Mouse (Mus musculus): ENCODE measurements around the gene Gm17606. TPM values are rescaled to one million over a fixed set of nuclear protein-coding genes. Genes with fewer than 3 reads are reported as not detected.

Gm17606 gene
- polyA plus RNA-seq, 1 experiment from 2014 or later: not detected

DNA sequence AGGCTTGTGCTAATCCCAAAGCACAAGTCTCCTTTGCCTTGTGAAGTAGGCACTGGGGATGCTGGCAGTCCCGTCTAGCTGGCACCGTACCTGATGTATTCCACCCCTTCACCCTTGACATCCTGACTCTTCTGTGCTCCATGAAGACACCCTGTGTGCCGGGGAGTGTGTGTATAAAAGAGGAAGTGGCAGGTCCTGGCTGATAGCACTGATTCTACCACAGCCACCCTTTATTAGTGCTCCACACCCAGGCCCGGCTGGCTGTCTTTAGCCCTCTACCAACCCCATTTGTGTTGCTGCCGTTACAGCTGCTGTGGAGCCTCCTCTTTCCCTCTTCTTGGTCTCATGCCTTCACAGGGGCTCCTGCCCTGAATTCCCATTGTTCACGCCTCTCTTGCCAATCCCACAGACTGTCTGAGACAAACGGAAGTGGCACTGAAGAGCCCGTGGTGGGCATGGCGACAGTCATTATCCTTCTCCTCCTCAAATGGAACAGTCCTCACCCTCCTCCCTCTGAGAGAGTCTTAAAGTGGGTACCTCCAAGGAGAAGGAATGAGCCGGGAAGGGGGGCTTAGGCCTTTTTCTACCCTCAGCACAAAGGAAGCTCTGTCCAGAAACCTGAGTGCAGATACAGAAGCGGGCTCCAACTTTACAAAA, 10.0 kb upstream of the Gm17606 start:
- WGBS: 77% methylated on average over 11 of the region's 11 CpGs
- no peak overlapping the region; the same call in 1 of the 2 replicates for H3K9ac ChIP-seq
- H3K36me3 ChIP-seq: peaks cover 47% of the 10 kb centered on the region
- H3K9me3 ChIP-seq: no peaks in the 10 kb centered on the region
- no peak overlapping the region for H3K4me2 ChIP-seq (replicated peaks)
- H3K4me3 ChIP-seq: no peak overlapping the region
- H3K27ac ChIP-seq: peak overlapping the region; percentile 70
- ATAC-seq (ENCODE audit: low FRiP score, low read depth): no peak
- H3K27me3 ChIP-seq: no peaks in the 10 kb centered on the region
- no peaks in the 10 kb centered on the region for H3K4me1 ChIP-seq

DNA sequence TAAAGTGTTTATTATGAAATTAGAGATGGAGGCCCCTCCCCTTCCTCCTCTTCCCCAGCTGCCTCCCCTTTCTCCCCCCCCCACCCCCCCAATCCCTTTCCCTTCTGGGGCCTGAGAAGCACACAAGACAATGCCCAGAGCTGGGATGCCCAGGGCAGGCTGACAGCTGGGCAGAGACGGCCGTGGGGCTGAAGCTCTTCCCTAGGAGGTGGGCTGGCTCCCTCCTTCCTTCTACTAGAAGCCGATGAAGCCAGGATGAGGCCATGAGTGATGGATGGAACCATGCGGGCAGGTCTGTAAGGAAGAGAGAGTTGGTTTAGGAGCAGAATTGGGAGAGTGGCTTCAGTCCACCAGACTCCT, 9.5 kb upstream of the Gm17606 start:
- ATAC-seq (ENCODE audit: low FRiP score, low read depth): no peak
- 0 out of 2 replicates have a peak overlapping the region, but pooled peaks have one; percentile 11 for H3K4me2 ChIP-seq (replicated peaks)
- H3K4me3 ChIP-seq: no peak overlapping the region
- no peaks in the 10 kb centered on the region for H3K4me1 ChIP-seq
- H3K27me3 ChIP-seq: no peaks in the 10 kb centered on the region
- WGBS: 71% methylated on average over 4 of the region's 4 CpGs
- no peaks in the 10 kb centered on the region for H3K9me3 ChIP-seq
- H3K36me3 ChIP-seq: peaks cover 52% of the 10 kb centered on the region
- peak overlapping the region; percentile 44; the same call in 1 of the 2 replicates for H3K27ac ChIP-seq
- H3K9ac ChIP-seq: no peak overlapping the region

DNA sequence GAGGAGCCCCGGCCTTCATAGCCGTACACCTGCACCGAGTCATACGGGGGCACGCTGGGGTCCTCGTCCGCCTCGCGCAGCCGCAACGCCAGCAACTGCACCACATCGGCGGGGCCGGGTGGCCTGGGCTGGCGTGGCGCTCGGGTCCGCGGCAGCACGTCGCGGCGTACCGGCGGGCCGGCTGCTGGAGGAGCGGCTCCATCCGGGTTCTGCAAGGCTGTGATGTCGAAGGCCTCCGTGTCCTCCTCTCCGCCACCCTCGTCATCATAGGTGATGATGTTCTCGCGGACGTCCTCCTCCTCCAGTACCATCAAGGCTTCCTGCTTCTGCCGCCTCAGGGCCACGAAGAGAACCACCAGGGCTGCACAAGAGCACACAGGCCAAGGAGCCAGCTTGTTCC, 8.5 kb upstream of the Gm17606 start:
- peaks cover 63% of the 10 kb centered on the region for H3K36me3 ChIP-seq

DNA sequence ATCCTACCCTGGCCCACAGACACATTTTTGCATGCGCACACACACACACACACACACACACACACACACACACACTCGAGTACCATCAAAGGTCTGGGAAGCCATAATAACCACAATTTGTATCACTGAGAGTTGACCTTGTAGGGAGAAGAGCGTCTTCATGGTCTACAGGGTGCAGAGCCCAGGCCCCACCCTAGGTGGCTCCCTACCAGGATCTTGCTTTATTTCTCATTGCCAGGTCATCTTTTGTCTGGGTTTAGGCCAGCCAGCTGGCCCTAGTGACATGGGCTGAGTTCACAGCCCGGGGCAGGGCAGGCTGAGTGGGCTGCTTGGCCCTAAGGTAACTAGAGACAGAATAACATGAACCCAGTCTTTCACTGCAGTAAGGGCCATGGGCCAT, 6.6 kb upstream of the Gm17606 start:
- Histone ChIP-seq H3K36me3 (peaks cover 82% of the 10 kb centered on the region), H3K9me3 (no peaks in the 10 kb centered on the region), H3K4me1 (peaks cover 3% of the 10 kb centered on the region), H3K9ac (no peak overlapping the region), H3K27me3 (no peaks in the 10 kb centered on the region), H3K4me2 (replicated peaks) (no peak overlapping the region), H3K4me3 (no peak overlapping the region), H3K27ac (no peak overlapping the region)
- ATAC-seq (ENCODE audit: low FRiP score, low read depth): no peak
- WGBS: 80% methylated on average over 4 of the region's 4 CpGs

More for the DNA sequence above, 8.5 kb upstream of the Gm17606 start:
- H3K27ac ChIP-seq: no peak overlapping the region
- no peaks in the 10 kb centered on the region for H3K27me3 ChIP-seq
- H3K4me2 ChIP-seq (replicated peaks): no peak overlapping the region
- no peak for ATAC-seq (ENCODE audit: low FRiP score, low read depth)
- no peak overlapping the region for H3K4me3 ChIP-seq
- H3K9me3 ChIP-seq: no peaks in the 10 kb centered on the region
- no peaks in the 10 kb centered on the region for H3K4me1 ChIP-seq
- no peak overlapping the region for H3K9ac ChIP-seq
- WGBS: 93% methylated on average over 37 of the region's 37 CpGs

DNA sequence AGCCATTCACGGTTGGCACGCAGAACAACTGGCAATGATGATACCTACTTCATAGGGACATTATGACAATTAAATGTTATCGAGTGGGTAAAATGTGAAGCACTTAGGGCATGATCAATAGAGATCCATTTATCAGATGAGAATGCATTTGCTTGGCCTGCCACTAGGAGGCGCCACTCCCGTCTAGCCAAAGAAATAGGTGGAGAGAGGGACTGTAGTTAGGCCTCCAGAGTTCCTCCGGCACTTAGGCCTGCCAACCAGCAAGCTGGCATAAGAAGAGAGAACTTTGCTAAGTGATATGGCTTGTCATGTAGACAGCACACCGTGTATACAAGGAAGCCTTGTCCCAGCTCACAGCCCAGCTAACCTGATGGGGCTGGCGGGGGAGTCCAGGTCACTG, 3.8 kb upstream of the Gm17606 start:
- Histone ChIP-seq H3K27me3 (no peaks in the 10 kb centered on the region), H3K4me1 (peaks cover 16% of the 10 kb centered on the region), H3K27ac (no peak overlapping the region), H3K9me3 (no peaks in the 10 kb centered on the region), H3K4me3 (no peak overlapping the region), H3K9ac (no peak overlapping the region), H3K4me2 (replicated peaks) (no peak overlapping the region), H3K36me3 (peaks cover 66% of the 10 kb centered on the region)
- 52% methylated on average over 8 of the region's 8 CpGs for WGBS
- no peak for ATAC-seq (ENCODE audit: low FRiP score, low read depth)

DNA sequence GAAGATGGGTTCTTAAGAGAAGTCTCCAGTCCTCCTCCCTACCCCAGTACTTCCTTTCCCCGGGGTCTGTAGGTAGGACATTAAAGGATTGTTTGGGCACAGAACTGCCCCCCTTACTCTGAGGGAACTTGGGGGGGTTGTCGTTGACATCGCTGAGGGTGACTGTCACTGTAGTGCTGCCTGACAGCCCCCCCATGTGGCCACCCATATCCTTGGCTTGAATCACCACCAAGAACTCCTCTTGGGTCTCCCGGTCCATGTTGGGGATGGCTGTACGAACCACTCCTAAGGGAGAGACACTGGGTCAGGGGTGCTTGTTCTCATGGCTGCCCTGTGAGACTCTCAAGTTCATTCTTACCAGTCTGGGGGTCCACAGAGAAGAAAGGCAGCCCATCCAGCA, 2.5 kb upstream of the Gm17606 start:
- H3K4me1 ChIP-seq: peaks cover 16% of the 10 kb centered on the region
- 76% methylated on average over 5 of the region's 5 CpGs for WGBS
- H3K4me2 ChIP-seq (replicated peaks): no peak overlapping the region
- ATAC-seq (ENCODE audit: low FRiP score, low read depth): no peak
- H3K36me3 ChIP-seq: peaks cover 65% of the 10 kb centered on the region
- no peak overlapping the region for H3K9ac ChIP-seq
- no peaks in the 10 kb centered on the region for H3K27me3 ChIP-seq
- no peak overlapping the region for H3K4me3 ChIP-seq
- no peaks in the 10 kb centered on the region for H3K9me3 ChIP-seq
- H3K27ac ChIP-seq: no peak overlapping the region

DNA sequence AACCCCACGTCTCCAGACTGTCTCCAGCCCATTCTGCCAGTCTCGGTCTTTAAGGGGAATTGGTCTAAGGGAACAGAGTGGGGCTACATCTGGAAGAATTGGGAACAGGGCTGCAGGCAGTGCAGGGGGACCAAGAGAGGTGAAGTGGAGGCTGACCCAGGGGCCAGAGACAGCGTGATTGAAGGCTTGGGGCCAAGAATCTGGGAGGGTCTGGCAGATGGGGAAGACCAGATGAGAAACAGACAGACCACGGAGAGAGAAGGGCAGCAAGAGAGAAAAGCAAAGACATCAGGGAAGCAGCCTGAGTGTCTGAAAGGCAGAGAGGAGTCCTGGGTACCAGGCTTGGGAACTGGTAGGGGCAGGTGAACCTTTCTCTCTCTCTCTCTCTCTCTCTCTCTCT, 631 bp upstream of the Gm17606 start:
- Histone ChIP-seq H3K4me1 (peaks cover 16% of the 10 kb centered on the region), H3K9me3 (no peaks in the 10 kb centered on the region), H3K27ac (no peak overlapping the region), H3K36me3 (peaks cover 71% of the 10 kb centered on the region), H3K27me3 (no peaks in the 10 kb centered on the region), H3K9ac (peak overlapping the region; percentile 91), H3K4me3 (peak overlapping the region; percentile 76), H3K4me2 (replicated peaks) (peak overlapping the region; percentile 93)
- 11% methylated on average over 4 of the region's 4 CpGs for WGBS
- ATAC-seq (ENCODE audit: low FRiP score, low read depth): no peak

DNA sequence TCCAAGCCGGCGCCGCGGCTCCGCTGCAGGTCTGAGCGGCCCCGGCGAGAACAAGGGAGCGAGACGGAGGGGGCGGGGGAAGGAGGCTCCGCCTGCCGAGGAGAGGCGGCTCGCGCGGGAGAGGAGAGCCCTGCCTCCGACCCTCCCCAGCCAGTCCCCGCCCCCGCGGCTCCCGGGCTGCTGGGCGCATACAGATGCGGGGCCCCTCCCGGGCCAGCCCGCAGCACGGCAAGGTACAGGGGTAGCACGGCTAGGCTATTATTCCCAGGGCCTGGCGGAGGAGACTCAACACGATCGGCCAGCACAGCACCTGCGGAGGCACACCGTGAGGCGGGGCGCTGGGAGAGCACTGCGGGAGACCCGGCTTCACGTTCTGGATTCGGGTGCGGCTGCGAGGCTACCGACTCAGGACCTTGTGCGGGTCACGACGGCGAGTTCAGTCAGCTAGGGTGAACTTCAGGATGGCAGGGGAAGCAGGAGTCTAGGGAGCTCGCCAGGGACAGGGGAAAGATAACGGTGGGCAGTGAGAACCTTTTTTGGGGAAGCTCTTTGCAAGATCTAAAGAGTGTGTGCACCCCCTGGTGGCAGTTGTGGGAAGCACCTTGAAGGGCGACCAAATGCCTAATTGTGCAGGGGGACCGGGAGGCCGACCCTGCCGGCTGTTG, 685 bp downstream of the Gm17606 start, which contains the start of gene Cdh24:
Gene Cdh24, minus strand, starts transcription at position 60 of the 665 bp plus-strand sequence.
- Histone ChIP-seq H3K4me1 (peaks cover 16% of the 10 kb centered on the region), H3K9ac (peak within 1 kb of the TSS; percentile 91), H3K4me2 (replicated peaks) (peak within 1 kb of the TSS; percentile 93), H3K36me3 (peaks cover 75% of the 10 kb centered on the region), H3K27me3 (no peaks in the 10 kb centered on the region), H3K27ac (peak within 1 kb of the TSS; percentile 84), H3K4me3 (peak within 1 kb of the TSS; percentile 76), H3K9me3 (no peaks in the 10 kb centered on the region)
- WGBS: under 1% methylated on average over 40 of the region's 52 CpGs
- peak; percentile 93 for ATAC-seq (ENCODE audit: low FRiP score, low read depth)

DNA sequence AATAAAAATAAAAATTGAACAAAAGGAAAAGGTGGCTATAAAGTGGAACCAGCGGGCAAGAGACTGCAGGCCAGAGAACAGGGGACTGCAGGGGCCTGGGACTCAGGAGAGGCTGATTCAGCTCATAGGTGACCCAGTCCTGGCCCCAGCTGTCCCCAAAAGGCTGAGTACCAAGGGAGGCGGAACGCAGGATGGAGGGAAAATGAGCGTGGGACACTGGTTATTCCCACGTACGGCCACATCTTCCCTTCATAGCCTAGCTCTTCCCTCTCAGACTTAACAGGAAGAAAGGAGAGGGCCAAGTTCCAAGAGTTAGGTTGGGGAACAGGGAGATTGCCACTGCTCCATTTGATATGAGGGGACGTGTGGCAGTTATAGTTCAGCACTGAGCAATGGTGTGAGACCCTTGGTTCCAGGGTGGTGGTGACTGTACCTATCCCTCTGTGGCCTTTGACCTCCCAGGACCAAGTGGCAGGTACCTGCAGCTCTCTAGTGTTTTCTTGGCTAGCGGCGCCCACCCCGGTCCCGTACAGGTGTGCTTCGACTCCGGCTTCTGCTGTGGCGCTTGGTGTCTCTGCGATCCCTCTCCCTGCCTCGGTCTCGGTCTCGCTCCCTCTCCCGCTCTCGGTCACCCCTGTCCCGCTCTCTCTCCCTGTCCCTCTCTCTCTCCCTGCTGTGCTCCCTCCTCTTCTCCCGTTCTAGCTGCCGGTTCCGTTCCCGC, 1.6 kb downstream of the Gm17606 start:
- Histone ChIP-seq H3K4me1 (peaks cover 16% of the 10 kb centered on the region), H3K9ac (0 out of 2 replicates have a peak overlapping the region, but pooled peaks have one; percentile 19), H3K4me3 (no peak overlapping the region), H3K27ac (no peak overlapping the region), H3K4me2 (replicated peaks) (no peak overlapping the region), H3K27me3 (no peaks in the 10 kb centered on the region), H3K9me3 (no peaks in the 10 kb centered on the region), H3K36me3 (peaks cover 75% of the 10 kb centered on the region)
- no peak for ATAC-seq (ENCODE audit: low FRiP score, low read depth)
- 81% methylated on average over 25 of the region's 25 CpGs for WGBS

DNA sequence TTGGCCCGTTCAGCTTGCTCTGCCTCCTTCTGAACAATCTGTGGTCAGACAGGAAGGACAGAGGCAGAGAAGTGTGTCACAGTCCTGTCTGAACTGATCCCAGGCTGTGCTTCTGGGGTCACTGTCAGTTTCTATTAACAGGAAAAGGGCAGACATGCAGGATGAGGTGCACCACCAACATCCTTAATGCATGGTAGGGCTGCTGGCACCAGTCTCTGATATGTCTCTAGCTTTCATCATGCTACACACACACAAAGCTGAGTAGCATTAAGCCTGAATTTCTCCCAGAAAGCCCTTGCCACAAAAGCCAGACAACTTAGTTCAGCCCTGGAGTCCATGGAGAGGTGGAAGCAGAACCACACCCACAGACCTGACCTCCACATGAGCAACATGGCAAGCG, 2.3 kb downstream of the Gm17606 start:
- no peak for ATAC-seq (ENCODE audit: low FRiP score, low read depth)
- Histone ChIP-seq H3K27me3 (no peaks in the 10 kb centered on the region), H3K36me3 (peaks cover 75% of the 10 kb centered on the region)

DNA sequence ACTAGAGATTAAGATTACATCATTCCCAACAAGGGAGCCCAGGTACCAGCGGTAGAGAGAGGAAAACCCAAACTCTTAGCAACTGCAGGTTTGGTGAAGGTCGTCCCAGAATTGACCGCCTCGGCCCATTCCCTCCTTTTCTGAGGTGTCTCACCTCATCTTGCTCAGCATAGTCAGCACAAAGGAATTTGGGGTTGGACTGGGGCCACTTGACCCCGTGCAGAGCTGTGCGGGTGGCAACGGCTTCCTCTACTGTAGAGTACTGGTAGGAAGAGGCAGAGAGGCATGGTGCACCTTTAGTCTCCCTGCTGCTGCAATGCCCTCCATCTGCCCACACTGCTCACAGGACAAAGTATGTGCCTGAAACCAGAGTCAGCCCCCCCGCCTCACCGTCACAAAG, 3.5 kb downstream of the Gm17606 start:
- no peak overlapping the region for H3K4me2 ChIP-seq (replicated peaks)
- no peak overlapping the region for H3K4me3 ChIP-seq
- no peak for ATAC-seq (ENCODE audit: low FRiP score, low read depth)
- H3K27me3 ChIP-seq: no peaks in the 10 kb centered on the region
- no peak overlapping the region for H3K27ac ChIP-seq
- H3K9ac ChIP-seq: no peak overlapping the region
- no peaks in the 10 kb centered on the region for H3K9me3 ChIP-seq
- peaks cover 73% of the 10 kb centered on the region for H3K36me3 ChIP-seq
- peaks cover 12% of the 10 kb centered on the region for H3K4me1 ChIP-seq
- WGBS: 94% methylated on average over 9 of the region's 9 CpGs

More for the DNA sequence above, 2.3 kb downstream of the Gm17606 start:
- no peak overlapping the region for H3K9ac ChIP-seq
- no peak overlapping the region for H3K4me3 ChIP-seq
- H3K27ac ChIP-seq: no peak overlapping the region
- 94% methylated on average over 2 of the region's 2 CpGs for WGBS
- no peaks in the 10 kb centered on the region for H3K9me3 ChIP-seq
- no peak overlapping the region for H3K4me2 ChIP-seq (replicated peaks)
- H3K4me1 ChIP-seq: peaks cover 16% of the 10 kb centered on the region

DNA sequence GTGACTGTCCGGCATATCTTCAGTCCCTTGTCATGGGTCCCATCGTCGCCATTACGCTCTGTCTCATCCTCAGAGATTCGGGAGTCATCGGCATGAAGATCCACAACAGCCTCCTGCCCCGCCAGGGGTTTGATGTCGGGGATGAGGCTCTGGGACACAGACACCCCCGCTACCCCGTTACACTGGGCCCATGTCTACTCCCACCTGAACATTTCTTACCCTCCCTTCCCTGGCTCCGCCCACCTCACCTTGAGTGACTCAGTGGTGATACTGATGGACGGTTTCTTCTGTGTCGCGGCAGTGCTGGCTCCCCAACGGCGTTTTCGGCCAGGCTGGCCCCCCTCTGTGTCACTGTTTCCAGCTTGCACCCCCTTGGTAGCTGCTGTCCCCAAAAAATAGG, 5.7 kb downstream of the Gm17606 start:
- H3K4me1 ChIP-seq: peaks cover 13% of the 10 kb centered on the region
- H3K9me3 ChIP-seq: no peaks in the 10 kb centered on the region
- WGBS: 95% methylated on average over 17 of the region's 17 CpGs
- H3K27ac ChIP-seq: no peak overlapping the region
- no peak overlapping the region for H3K4me2 ChIP-seq (replicated peaks)
- ATAC-seq (ENCODE audit: low FRiP score, low read depth): no peak
- H3K4me3 ChIP-seq: no peak overlapping the region
- no peak overlapping the region for H3K9ac ChIP-seq
- no peaks in the 10 kb centered on the region for H3K27me3 ChIP-seq
- peaks cover 91% of the 10 kb centered on the region for H3K36me3 ChIP-seq

Measured in limb, embryonic 13.5 days (tissue).